Mouse (Mus musculus): ENCODE measurements around the gene Nr1d2.
"Not testable (repeated sequence)": the region's sequence is repeated elsewhere in the genome, so short reads cannot be mapped to it uniquely, and the experiment has no call there.

Nr1d2 gene

DNA sequence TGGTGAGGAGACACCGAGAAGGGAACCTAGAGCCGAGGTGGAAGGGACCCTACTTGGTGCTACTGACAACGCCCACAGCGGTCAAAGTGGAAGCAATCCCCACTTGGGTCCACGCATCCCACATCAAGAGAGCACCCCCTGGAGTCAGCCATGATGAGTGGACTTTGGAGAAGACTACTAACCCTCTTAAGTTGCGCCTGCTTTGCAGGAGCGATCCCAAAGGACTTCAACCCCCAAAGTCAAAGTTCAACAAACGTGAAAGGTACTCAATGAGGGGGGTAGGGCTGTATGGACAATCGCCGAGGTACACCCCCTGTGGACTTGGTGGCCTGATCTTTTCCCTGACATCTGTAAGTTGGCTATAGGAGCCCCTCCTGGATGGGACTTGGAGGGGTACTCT is 9.2 kb downstream of the Nr1d2 start:
- not testable (repeated sequence) for DNase-seq

DNA sequence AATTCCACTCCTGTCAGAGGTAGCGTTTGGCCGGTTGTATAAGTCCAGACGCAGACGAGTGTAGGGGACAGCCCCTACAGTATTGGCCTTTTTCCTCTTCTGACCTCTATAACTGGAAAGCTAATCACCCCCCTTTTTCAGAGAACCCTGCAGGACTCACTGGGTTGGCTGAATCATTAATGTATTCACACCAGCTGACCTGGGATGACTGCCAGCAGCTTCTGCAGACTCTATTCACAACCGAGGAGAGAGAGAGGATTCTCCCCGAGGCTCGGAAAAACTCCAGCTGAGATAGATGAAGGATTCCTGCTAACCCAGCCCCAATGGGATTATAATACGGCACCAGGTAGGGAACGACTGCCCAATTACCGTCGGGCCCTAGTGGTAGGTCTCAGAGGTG is 12.7 kb downstream of the Nr1d2 start:
- DNase-seq, result peak; percentile 59

DNA sequence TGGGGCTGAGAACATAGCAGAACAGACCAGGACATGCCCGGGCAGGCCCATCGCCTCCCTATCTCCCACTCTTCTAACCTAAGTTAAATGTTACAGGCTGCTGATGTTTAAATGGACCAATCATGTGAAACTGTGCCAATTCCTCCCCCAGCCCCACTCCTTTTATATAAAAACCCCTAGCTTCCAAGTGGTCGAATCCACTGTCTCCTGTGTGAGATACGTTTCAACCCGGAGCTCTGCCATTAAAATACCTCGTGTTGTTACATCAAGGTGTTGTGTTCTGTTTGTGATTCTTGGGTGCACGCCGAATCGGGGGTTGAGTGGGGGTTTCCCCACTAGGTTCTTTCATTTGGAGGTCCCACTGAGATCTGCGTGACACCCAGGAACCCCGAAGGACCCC is 13.5 kb downstream of the Nr1d2 start:
- DNase-seq, result not testable (repeated sequence)

DNA sequence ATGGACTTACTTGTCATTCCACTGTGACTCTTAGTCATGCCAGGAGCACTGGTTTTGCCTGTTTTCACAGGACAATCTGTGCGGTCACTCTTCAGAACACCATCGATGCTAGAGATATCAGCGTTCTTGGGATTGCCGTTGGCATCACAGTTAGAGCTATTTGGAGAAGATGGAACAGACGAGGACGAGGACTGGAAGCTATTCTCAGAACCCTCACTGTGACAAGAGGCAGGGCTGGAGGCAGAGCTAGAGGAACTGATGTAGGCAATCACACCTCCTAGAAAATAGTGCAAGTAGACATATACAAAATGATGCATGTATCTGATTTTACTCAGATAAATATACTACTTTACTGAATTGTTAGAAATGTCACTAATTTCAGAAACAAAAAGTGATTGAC is 16.9 kb downstream of the Nr1d2 start:
- no peak for DNase-seq

DNA sequence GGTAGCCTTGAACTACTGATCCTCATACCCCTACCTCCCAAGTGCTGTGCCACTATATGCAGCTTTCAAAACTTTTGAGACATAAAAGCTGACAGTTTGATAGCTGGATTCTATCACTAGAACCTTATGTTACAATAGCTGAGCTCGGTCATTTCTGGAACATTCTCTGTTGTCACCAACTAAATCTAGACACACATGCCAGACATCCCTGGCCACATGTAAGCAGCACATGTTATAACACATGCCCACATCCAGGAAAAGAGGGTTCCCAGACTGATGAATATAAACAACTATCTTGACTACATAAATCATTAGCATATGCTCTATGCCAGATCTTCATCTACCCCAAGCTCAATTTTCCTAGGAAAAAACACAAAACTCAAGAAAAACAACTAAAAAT is 21.8 kb downstream of the Nr1d2 start:
- no peak for DNase-seq

DNA sequence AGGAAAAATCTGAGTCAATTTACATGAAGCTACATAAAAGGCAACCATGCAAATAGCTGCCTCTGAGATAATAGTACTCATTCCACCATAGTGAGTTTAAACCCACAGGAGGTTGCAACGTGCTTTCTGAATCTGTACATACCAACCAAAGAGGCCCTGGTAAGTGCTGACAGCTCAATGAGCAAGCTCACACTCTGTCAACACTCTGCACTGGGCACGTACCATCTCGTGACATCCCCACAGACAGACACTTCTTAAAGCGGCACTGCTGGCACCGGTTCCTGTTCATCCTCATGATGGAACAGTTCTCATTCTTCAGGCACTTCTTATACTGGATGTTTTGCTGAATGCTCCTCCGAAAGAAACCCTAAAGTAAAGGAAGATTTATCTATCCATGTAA is 22.5 kb downstream of the Nr1d2 start:
- DNase-seq, result no peak

DNA sequence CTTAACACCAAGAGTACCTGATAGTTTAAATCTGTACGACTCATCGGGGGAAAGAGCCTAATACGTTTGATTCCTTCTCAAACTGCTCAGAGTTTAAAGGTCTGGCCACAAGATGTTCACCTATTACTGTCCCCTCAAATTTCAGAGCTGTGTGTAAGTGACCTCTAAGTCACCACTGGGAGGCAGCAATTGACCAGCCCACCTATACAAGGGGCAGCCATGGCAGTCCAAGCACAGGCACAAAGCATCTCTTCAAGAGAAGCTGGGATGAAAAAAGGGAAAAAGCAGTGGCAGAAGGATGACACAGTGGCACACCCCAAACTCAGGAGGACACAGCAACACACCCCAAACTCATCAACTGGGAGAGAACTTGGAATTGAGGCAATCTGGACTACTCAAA is 28.1 kb downstream of the Nr1d2 start:
- DNase-seq, result no peak

DNA sequence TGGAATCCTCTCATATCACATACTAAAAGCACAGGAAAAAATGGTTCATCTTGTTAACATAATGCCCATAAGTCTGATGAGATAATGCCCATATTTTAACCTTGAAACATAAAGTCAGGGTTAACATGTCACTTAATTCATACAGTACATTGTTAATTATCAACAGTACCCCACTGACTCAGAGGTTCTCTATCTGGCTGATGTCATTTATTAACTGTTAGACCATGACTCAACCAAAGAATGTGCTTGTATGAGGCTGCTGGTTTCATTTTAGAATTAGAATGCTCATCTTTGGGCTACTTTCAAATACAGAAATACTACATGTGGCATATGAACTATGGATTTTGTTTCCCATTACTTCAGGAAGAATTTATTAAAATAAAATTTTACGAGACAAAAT is 34.6 kb downstream of the Nr1d2 start:
- DNase-seq, result not testable (repeated sequence)

DNA sequence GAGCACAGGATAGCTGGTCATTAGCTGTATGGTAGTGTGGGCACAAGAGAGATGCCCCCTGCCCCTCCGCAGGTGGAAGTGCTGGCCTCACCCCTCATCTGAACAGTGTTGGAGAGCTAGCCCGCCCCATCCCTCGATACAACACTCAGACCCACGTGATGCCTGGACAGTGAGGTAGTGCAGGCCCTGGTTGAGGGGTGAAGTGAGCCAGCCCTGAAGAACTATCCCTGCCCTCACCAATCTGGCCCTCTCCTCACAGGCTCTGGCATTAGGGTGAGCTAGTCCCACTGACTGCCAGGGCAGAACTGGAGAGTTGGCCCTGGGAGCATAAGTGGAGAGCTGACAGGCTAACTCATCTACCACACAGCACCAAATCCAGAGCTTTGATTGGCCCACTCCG is 37.5 kb downstream of the Nr1d2 start:
- DNase-seq, result no peak

DNA sequence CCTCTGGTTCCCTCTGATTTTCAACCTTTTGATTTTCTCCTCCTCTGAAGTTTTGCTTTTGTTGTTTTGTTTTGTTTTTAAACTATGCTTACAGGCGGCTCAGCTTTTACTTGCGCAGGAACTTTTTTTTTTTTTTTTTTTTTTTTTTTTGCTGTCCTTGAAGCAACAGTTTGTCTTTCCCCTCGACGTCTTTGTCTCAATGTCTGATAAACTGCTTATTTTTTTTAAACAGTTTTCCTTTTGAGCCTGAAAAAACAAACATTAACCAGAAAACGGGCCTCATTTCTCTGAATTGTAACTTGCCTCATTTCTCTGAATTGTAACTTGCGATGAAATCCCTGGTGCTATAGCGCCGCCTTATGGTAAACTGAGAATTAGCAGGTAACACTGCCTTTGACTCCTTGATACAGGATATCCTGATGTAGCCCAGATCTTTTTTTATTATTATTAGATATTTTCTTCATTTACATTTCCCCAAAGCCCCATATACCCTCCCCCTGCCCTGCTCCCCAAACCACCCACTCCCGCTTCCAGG is 52.0 kb downstream of the Nr1d2 start:
- peak; percentile 52 for DNase-seq

DNA sequence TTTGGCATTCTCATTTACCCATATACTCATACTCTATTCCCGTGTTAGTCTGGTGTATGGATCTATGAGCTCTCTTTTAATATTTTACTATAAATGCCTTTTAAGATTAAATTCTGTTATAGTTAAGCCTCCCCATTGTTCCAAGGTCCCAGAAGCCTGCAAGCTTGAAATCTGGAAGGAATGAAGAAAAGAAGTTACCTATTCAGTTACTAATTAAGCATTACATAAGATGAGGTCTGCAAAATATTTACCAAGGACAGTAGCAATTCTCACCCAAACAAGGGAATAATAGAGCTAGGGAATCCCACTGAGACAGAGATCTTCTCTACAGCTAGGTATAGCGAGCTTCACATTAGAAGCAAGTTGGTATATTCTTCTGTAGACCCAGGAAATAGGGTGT is 61.4 kb downstream of the Nr1d2 start:
- not testable (repeated sequence) for DNase-seq

DNA sequence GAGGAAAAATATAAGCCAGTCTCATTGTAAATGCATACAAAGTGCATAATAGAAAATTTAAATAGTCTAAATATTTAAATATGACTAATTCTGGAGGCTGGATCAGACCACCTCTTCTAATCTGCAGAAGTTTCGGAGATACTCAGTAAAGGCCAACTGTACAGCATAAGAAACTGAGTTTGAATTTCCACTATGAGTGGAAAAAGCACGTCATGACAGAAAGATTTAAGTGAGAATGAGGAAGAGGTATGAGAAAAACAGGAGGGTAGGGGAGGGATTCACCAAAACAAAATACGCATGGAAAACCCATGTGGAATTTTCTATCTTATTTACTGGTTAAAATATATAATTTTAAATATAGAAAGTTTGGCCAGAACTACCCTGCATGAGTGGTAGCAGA is 71.3 kb downstream of the Nr1d2 start:
- no peak for DNase-seq

DNA sequence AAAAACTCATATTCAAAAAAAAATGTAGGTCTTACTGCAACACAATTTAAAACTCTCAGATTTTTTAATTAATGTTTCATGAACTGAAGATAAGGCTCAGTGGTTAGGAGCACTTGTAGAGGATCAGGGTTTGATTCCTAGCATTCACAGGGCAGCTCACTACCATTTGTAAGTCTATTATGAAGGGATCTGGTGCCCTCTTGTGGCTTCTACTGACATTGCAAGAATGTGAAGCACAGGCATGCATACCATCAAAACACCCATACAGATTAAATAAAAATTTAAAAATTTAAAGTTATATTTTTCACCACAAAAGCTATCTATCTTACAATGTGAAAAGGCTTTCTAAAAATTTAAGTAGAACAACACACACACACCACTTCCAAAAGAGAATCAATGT is 71.9 kb downstream of the Nr1d2 start:
- DNase-seq, result no peak
